Mouse (Mus musculus) T-cell, adult 66 days (primary cell): Measurements from ENCODE around the gene Gm17067. TPM values are rescaled to one million over a fixed set of nuclear protein-coding genes. Genes with fewer than 3 reads are reported as not detected.

Experiments
- total RNA-seq, 2 experiments: library from RNA; stranded (reverse); gene quantifications; 3 replicates in 1 of 2; 4 replicates in 1 of 2; pipeline ENCODE4 v1.2.4; 2023

The Gm17067 gene
- total RNA-seq, result not detected

DNA sequence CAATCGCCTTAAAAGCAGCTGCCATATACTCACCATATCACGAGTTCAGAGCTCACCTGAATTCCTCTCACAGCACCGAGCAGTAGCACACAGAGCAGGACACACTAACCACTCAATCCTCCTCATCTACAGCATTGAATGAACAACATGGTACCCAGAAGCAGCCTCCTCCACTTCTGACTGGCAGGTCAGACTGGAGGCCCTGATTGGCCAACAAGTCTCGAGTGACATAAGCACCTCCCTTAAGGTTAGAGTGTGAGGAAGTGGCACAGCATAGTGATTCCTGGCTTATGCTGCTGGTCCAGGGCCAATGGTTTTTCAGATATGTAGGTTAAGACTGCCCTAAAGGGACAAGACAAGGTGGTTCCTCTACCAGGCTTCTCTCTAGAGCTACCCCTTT lies at the start of gene Gm17067:
Gene Gm17067, minus strand, starts transcription at position 101 of the 400 bp plus-strand sequence.

DNA sequence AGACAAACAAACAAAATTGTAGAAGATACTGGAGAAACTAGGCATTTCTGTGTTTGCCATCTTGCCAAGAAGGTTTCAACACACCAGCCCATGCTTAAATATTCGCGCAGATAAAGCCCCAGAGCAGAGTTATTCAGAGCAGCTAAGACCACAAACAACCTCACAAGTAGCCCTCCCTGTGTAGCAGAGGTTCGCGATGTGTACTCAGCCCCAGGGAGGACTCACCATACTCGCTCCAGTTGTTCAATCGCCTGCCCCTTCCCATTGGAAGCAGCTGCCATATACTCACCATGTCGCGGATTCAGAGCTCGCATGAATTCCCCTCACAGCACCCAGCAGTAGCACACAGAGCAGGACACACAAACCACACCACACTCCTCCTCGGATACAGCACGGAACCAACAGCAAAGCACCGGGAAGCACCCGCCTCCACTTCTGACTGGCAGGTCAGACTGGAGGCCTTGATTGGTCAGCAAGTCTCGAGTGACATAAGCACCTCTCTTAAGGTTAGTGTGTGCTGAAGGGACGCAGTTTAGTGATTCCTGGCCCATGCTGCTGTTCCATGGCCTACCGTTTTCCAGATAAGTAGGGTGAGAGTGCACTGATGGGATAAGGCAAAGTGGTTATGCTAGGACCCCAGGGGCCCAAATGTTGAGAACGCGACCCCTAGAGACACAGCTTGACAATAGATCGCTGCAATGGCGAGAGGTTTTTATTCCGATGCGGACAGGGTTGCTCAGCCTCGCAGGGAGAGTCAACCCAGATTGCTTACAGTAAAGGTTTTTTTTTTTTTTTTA lies 34.3 kb downstream of the Gm17067 start, which contains the start of gene Zfp975:
Gene Zfp975, minus strand, starts transcription at position 381 of the 797 bp plus-strand sequence.

Other genes starting within 250 kb of the Gm17067 start
- gene Zfp141, start 221.3 kb downstream of the Gm17067 start, total RNA-seq, result 10 to 100 TPM; 32.4 to 38.7 TPM
- gene Gm21028, start 148.4 kb downstream of the Gm17067 start, total RNA-seq, result not detected
- gene Zfp977, start 134.5 kb downstream of the Gm17067 start, total RNA-seq, result not detected
- under 1 TPM; 0.27 to 0.29 TPM for gene Zfp976, start 84.4 kb downstream of the Gm17067 start, total RNA-seq
- 1 to 10 TPM; 1.8 to 2.7 TPM for gene Zfp975, start 34.3 kb downstream of the Gm17067 start, total RNA-seq
- gene Vmn2r62, start 66.5 kb upstream of the Gm17067 start, total RNA-seq, result not detected
- gene Gm2381, start 140.2 kb upstream of the Gm17067 start, total RNA-seq, result under 1 TPM in 1 of 2 experiments, not detected in 1; 0.12 TPM
- not detected for gene Vmn2r63, start 206.8 kb upstream of the Gm17067 start, total RNA-seq